Mouse (Mus musculus) left cerebral cortex, adult 8-10 months (tissue): ENCODE measurements around the gene Map4k3. TPM values are rescaled to one million over a fixed set of nuclear protein-coding genes. Genes with fewer than 3 reads are reported as not detected.

Experiments
- DNase-seq, 2 experiments: peaks; one replicate each; pipeline ENCODE4 v3.0.0; 2022; ENCODE audit warnings: low spot score in 2 of 2
- total RNA-seq, 4 experiments: library from RNA; stranded (reverse); gene quantifications; 2 replicates each; pipeline ENCODE4 v1.2.4; 2022

The Map4k3 gene
- total RNA-seq, 4 experiments from 2014 or later, result 55.1 to 66.0 (median 61.1) TPM

DNA sequence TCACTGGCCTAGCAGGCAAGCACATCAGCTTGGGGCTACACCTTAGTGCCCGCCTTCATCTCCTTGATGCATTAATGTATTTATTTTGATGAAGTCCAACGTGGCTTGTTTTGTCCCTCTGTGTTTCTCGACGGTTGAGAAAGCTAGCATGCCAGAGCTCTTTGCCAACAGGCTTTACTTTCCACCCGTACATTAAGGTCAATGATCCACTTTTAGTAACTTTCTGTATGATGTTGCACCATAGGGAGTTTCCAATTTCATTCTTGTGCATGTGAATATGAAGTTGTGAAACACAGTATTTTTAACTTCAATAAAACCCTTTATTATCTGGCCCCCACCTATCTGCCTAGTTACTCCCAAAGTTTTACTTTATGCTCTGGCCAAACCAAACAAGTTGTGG is 42.2 kb downstream of the Map4k3 start:
- DNase-seq, result no peak

DNA sequence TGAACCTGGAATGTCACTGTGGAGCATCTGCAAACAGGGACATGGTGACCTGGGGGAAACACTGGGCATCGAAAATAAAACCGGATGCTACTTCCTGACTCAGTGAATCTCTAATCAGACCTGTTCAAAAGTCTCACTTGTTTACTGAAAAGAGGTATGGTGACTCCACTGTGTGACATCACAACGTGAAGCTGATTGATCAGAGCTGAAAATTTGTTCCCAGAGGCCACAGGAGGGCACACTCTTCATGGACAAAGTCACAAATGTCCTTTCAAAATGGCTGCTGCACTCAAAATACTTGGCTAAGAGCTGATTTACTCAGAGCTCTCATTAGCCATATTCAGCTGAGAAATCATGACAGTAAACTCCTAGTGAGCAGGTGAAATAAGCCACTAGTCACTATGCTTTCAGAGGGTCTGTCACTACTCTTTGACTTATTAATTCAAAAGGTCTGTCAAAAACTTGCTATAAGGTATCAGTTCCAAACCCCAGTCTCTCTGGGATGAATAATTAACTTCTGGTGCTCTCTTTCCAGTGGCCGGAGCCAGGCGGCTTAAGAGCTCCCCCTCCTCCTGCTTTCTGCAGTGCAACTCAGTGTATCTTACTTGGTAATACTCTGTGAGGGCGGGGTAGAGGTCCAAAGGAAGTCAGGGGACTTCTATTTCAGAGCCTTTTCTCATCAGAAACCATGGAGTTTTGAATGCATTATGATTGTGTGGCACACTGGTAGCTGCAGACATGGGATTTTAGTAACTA is 44.3 kb downstream of the Map4k3 start:
- no peak for DNase-seq

DNA sequence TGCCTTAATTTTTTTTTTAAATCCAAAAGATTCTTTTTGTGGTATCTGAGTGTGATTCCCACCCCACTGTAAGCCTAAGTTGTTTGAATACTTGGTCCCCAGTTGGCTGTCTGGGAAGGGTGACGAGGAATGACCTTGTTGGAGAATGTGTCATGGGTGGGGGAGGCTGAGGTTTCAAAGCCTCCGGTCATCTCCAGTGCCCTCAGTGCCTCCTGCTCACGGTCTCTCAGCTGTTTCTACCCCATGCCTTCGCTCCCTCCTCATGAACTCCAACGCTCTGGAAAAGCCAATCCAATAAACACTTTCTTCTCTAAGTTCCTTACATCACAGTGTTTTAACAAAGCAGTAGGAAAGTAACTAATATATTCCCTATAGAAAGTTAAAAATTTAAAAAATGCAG is 45.2 kb downstream of the Map4k3 start:
- DNase-seq, result no peak

DNA sequence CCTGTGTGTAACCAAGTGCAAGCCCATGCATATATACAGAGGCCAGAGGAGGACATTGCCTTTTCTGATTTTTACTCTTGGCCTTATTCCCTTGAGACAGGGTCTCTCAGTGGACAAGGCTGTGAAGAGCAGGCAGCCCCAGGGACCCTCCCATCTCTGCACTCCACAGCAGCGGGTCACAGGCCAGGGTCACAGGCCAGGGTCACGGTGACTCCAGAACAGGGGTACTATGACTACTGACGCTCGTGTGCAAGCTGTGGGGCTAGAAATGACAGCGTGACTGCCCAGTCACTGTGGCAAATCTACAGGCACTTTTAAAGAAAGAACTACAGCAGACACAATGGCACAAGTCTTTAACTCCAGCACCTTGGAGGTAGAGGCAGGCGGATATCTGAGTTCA is 50.1 kb downstream of the Map4k3 start:
- DNase-seq, result no peak

DNA sequence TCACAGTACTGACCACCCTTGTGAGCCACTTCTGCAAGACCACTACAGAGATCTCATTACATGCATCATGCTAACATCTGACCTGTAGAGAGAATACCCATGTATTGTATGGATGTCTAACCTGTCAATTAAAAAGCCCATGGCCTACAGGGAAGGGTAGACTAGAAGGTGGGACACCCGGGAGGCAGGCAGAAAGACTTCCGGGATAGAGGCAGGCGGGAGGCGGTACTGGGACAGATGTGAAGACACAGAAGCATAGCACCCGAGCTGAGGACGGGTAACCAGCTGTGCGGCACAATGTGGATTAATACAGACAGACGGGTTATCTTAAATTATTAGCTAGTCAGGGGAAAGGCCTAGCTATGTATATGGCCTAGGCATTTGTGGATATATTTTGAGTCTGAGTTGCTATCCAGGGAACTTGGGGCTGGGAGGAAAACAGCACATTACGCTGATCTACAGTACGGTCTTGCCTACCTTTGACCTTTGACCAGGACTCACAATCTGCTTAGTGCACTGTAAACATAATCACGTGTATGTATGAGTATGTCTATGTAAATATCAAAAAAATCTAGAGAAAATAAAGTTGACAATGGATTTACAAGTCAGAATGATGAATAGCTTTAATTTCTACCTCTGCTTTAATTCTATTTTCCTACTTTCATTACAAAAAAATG is 51.3 kb downstream of the Map4k3 start:
- DNase-seq, result no peak

DNA sequence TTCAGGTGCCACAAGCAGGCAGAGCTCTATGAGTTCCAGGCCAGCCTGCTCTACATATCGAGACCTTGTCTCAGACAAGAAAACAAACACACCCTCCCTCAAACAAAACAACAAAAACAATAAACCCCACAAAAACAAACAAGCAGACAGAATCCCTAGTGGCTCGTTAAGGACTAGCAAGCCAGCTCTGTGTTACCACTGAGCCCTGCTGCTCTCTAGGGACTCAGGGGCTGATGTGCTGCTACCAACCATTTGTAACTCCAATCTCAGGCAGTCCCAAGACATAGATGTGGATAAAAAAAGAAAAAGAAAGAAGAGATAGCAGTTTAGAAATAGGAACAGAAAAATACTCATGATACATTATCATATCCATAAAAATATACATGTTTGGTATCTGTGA is 52.1 kb downstream of the Map4k3 start:
- DNase-seq, result no peak

DNA sequence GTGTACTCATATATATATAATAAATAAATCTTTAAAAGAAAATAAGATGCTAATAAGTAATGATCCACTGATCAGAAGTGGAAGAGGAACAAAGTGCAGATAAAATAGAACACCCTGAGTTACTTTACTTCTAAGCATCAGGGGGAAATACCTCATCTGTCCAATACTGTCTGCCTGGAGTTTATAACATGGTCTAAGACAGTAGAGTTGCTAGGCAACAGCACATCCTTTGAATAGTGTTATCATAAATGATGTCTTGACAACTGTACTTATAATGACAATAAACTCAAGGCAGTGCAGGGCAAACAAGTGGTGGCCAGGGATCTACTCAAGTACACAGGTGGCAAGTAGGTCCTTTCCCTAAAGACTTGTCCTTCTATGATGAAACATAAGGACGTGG is 57.9 kb downstream of the Map4k3 start:
- no peak for DNase-seq

DNA sequence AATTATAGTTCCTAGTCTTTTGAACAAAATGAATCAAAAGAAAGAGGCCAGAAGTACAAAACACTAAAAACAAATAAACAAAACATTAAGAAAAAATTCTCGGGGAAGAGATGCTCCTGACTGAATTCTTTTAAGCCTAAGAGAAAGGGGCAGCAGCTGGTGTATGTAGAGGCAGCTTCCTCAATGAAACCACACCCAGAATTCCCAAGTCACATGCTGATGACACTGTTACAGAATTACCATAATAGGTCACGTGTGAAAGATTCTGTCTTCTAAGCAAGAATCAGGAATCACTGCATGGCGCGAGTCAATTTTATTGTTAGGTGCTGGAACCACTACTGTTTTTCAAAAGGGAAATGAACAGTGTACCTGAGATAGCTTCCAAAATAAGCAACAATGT is 64.7 kb downstream of the Map4k3 start:
- no peak for DNase-seq

DNA sequence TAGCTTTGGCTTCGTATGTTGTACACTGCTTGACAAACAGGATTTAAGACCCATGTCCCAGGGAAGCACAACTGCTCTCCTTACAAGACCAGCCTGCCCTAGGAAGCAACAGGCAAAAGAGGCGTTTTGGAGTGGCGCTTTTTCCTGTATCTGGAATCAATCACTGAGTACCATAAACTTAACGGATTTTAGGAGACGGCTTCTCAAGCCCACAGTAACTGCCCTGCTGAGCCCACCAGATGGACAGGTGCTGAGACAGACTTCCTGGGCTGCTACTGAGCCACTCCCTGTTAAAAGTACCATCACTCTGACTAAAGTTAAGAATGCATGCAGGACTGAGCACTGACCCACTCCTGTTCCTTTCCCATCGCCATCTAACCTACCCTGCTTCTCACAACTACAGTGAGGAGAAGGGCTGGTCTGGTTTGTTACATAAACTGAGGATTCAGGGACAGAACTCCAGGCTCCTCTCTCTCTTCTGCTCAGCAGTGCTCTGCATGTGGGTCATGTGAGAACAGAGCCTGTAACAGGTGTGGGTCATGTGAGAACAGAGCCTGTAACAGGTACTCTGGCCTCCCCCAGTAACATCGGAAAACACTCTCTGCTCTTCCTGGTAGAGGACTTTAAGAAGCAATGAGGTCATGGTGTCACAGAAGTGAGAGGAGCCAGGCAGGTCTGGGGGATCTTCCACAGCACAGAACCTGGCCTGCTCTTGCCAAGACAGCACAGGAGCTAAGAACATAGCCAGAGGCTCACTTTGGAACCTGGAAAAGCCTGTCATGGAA is 65.3 kb downstream of the Map4k3 start:
- DNase-seq, result no peak

DNA sequence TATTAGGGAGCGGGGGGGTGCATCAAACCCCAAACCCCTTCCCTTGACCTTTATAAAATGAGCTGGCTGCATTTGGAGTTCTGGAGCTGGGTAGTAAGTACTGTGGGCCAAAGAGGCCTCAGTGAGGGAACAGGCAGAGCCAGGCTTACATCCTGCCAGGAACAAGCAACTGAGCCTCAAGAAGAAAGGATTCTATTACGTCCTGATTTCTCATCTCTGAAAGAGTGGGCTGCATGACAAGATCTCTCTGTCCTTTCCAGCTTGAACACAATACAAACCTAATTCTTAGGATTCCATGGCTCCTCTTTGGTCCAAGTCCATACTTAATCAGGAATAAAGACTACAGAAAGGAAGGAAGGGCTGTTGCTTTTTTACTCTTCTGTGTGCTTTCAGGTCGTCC is 66.4 kb downstream of the Map4k3 start:
- DNase-seq, result no peak

DNA sequence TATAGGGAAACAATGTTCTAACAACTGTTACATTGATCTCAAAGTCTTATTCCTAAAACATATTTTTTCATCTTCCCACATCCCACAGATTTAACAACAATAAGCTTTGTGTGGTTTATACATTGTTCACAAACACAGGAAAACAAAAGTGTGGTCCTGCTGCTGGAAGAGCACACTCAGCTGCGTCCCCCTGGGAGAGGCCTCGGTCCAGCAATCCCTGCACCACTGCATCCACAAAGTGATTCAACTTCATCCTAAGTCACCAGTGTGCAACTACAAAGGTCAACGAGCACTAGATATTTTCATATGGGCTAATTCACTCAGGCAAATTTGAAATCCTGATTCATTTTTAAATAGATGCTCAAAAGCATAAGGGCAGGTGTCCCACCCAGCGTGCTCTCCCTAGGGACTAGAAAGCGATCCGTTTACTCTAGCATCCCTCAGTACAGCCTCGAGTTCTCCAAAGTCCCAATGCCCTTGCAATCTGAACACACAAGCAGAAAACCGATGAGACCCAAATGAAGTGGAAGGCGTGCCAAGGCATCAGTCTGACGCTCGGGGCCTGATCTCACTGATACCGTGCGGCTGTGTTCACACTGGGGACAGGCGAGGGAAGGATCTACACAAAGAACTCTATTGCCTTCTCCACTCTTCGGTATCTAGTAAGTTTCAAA is 67.4 kb downstream of the Map4k3 start:
- DNase-seq, result no peak

DNA sequence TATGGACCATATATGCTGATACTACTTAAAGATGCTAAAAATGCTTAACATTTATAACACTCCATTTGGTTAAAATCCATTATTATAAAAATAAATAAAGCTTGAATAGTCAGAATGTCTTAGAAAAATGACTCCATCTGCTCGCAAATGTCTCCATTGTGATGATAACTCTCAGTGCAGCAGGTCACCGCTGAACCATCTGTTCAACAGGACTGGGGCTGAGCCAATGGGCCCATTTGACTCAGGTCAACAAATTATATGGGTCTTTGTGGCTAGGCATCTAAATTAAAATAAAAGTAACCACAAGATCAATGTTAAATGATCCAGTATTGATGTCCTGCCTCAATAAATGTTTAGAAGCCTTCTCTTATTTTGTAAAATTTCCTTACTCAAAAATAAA is 68.1 kb downstream of the Map4k3 start:
- no peak for DNase-seq

DNA sequence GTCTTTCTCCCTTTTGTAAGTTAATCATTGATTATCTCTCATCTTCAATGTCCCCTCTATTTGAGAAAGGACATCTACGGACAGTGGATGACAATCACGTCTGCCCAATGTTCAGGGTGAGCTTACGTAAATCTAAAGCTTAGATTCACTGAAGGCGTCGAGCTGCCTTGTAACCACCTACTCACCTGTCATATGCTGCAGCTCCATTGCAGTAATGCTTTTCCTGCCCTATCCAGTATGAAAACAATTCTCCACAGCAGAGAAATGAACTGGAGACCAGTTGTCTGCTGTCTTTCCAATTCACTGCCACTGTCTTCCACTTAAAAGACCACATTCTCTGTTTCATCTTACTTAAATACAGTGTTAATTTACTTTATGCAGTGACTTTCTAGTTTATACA is 68.5 kb downstream of the Map4k3 start:
- no peak for DNase-seq

DNA sequence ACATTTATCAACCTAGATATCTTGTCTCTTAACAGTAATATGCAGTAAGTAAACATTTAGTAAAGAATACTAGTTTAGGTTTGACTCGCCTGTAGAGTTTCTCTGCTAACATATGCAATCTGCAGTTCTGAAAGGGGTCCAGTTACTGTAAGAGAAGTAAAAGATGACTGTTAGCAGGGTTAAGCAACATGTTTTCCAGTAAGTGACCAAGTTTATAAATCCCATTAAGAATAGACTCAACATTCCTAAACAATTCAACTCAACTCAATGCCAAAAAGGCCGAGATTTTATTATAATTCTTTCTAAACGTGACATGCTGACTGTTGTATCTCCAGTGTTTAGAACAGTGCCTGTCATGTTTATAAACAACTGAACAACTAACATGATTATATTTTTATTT is 74.0 kb downstream of the Map4k3 start:
- DNase-seq, result no peak

DNA sequence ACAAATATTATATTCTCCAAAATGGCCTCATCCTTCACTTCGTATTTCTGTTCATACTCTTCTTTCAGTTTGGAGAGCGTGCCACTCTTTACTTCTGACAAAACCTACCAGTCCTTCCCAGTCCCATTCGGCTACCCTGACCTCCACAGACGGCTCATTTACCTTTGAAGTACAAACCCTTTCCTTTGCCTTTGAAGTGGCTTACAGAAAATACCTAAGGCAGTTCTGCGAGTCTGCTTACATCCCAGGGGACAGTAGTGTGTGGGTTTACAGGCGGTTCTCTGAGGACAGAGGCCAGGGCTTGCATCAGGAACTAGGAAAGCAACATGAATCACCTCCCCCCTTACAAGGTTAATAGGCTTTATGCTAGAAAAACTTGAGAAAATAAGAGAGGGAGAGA is 75.5 kb downstream of the Map4k3 start:
- no peak for DNase-seq

DNA sequence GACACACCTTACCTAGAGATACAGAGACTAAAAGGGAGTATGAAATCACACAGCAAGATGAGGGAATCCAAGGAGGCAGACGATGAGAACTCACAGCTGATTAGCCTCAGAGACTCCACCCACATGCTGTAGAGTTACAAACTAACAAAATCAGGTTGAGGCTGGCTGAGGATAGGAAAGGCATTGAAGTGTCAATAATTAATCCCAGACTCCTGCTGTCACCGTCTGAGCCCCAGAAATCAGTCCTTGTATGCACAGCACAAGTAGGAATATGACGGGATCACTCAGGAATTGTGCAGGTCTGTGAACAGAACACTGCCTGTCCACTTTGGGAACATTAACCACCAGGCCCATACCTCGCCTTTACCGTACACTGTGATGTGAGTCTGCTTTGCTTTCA is 81.4 kb downstream of the Map4k3 start:
- DNase-seq, result no peak

DNA sequence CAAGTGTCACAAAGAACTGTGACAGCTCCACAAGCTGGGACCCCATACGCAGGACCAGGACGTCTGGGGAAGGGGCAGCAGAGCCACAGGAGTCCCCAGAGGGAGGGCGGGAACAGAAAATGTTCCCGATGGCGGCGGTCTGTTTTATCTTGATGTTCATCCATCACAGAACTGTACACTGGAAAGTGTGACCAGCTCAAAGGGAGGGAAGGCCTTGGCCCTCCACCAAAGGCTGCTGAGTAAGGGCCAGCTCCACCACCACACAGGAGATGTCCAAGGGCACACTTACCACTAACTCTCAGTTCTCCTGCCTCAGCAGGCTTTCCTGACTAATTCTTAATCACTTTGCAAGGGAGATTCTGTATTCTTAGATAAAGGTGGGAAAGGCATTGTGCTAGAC is 82.2 kb downstream of the Map4k3 start:
- DNase-seq, result no peak

DNA sequence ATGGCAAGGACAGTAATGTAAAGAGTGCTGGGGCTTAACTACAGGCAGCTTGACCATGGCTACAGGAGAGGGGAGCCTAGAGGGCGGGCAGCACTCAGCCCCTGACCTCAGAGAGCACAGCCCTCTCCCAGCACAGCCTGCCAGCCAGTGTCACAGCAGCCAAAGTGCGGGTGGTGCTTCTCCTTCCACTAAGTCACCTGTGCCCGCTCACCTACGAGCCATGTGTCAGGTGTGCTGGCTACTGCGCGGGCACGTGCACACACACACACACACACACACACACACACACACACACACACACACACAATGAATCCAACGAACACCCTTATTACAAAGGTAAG is 82.6 kb downstream of the Map4k3 start:
- no peak for DNase-seq

DNA sequence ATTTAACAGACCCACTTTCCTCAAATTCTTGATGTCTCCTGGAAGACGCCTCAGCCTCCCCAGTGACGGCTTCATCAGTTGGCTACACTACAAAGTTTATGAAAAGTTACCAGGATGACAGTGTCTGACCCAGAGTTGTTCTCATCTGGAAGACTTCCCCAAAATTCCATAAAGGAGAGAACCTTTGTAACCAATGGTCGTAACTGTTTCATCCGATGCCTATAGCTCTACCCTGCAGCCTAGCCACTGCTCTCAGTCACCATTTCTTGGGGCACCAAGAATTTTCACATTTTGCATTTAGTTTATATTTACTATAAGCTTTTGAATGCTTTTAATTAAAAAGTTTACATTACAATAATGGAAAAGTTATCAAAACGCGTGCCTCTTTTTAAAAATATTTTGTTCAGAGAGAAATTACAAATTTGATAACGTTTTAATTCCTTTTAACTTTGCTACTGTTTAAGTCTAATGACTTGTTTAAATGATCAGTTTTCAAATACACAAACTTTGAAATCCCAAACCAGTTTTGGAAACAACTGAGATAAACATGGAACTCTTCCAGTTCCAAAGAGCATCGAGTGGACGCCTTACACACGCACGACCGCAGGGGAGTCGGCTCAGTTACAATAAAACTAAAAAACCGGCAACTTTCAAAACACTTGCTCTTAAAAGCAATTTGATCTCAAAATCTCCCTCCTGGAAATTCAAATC is 83.1 kb downstream of the Map4k3 start:
- no peak for DNase-seq

DNA sequence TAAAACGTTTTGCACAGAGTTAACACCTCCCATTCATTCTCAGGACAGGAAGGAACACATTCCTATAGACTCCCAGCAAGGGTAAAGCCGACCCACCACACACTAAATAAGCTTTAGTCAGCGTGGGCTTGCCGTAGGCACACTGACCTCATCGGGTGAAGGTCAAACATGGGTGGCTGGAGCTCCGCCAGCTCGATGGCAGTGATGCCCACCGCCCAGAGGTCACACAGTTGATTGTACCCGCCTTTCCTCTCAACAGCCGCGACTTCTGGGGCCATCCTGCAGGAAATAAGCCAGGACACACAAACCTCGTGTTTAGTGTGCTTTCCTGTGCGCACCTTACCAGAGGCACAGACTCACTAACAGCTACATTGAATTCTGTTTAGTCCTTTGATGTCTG is 83.7 kb downstream of the Map4k3 start:
- DNase-seq, result no peak

DNA sequence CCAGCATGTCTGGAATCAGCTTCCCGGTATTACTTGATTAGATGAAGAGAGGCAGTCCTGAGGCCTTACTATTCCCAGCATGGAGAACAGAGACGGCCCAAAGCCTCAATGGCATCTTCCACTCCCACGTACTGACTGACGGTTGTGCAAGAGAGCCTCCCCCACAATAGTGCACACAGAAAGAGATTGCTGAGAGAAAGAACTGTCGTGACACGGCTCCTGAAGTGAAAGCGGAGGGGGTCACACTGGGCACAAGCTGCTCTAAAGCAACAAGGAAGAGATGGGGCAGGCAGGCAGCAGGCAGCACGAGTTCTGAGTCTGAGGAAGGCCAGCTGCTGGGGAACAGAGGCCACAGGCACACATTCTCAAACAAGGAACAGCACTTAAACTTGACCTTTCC is 90.2 kb downstream of the Map4k3 start:
- no peak for DNase-seq
